In genomic region chr11:86544639-86545299, GRCm38 (mm10) we compare ENCODE assay signal across 7 mouse cellular contexts. TPM values are rescaled to one million over a fixed set of nuclear protein-coding genes. Genes with fewer than 3 reads are reported as not detected.
DNase-seq lines count a peak whose midpoint lies in the region; ATAC-seq lines count a peak whose summit lies in the region.

Gene Rps6kb1, minus strand, starts transcription at chr11:86544805.
Gene Tubd1, plus strand, starts transcription at chr11:86544991.

- peak within 1 kb of the TSS; percentile 78 for H3K4me3 ChIP-seq in intestine, embryonic 15.5 days (replicated peaks)
- peak within 1 kb of the TSS; percentile 100 for H3K4me3 ChIP-seq in midbrain, embryonic 10.5 days

- intact Hi-C loops in gastrocnemius, postnatal 36 days (cut with DNase I): no loop called here
- intact Hi-C loops in left cerebral cortex, postnatal 25 days (cut with DNase I): no loop called here

- no peaks in the 10 kb centered on the region for H3K27me3 ChIP-seq in intestine, embryonic 15.5 days (replicated peaks)
- no peaks in the 10 kb centered on the region for H3K27me3 ChIP-seq in midbrain, embryonic 10.5 days (ENCODE audit: low read depth, poor library complexity, severe bottlenecking)

- peak within 1 kb of the TSS; percentile 87 for H3K9ac ChIP-seq in intestine, embryonic 15.5 days

- peak; percentile 99 for DNase-seq in adrenal gland, adult 2 months
- DNase-seq in embryo, embryonic 11.5 days (ENCODE audit: low read depth, low spot score): peak; percentile 99
- peak; percentile 97 to 99 for DNase-seq in gastrocnemius, postnatal 36 days
- peak; percentile 99 to 100 for DNase-seq in left cerebral cortex, postnatal 25 days (ENCODE audit: low spot score in 2 of 2)
- DNase-seq in midbrain, embryonic 10.5 days (ENCODE audit: low spot score): peak; percentile 99
- peak; percentile 98 for DNase-seq in right cerebral cortex, postnatal 4 days

- H3K4me2 ChIP-seq in intestine, embryonic 15.5 days (replicated peaks): peak within 1 kb of the TSS; percentile 75

- H3K36me3 ChIP-seq in intestine, embryonic 15.5 days: 0 out of 2 replicates have a peak, but pooled peaks cover 3% of the 10 kb centered on the region
- peaks cover 14% of the 10 kb centered on the region for H3K36me3 ChIP-seq in midbrain, embryonic 10.5 days

- H3K4me1 ChIP-seq in intestine, embryonic 15.5 days (replicated peaks): 0 out of 2 replicates have a peak, but pooled peaks cover 10% of the 10 kb centered on the region
- peaks cover 22% of the 10 kb centered on the region for H3K4me1 ChIP-seq in midbrain, embryonic 10.5 days

- peak; percentile 99 for ATAC-seq in intestine, embryonic 15.5 days

- no peaks in the 10 kb centered on the region for H3K9me3 ChIP-seq in intestine, embryonic 15.5 days
- H3K9me3 ChIP-seq in midbrain, embryonic 10.5 days (replicated peaks): no peaks in the 10 kb centered on the region

- under 1% methylated on average over 43 of the region's 43 CpGs for WGBS in intestine, embryonic 15.5 days
- under 1% methylated on average over 43 of the region's 43 CpGs for WGBS in midbrain, embryonic 10.5 days

- H3K27ac ChIP-seq in intestine, embryonic 15.5 days: peak within 1 kb of the TSS; percentile 75
- H3K27ac ChIP-seq in midbrain, embryonic 10.5 days (replicated peaks): peak within 1 kb of the TSS; percentile 95

RNA-seq across cellular contexts. Expression of gene Rps6kb1, which starts in this region (rescaled TPM):
- 10 to 100 TPM; 38.1 to 39.8 TPM for total RNA-seq in adrenal gland, adult 2 months (2021)
- polyA plus RNA-seq in adrenal gland, adult 2 months (2012; rRNA removed): 3.3 and 4.0 TPM in 2 replicates
- total RNA-seq in gastrocnemius, postnatal 36 days (2021): 10 to 100 TPM; 19.4 to 22.6 TPM
- 54.6 and 63.6 TPM in 2 replicates for polyA plus RNA-seq in intestine, embryonic 15.5 days (2015; fragmentation: Nextera tagmentation; extraction: Ambion mirVana)
- total RNA-seq in left cerebral cortex, postnatal 25 days (2021): 10 to 100 TPM; 34.1 to 38.1 TPM
- 56.2 and 58.3 TPM in 2 replicates for polyA plus RNA-seq in midbrain, embryonic 10.5 days (2016; fragmentation: Nextera tagmentation; extraction: Ambion mirVana)

RNA-seq across cellular contexts. Expression of gene Tubd1, which starts in this region (rescaled TPM):
- total RNA-seq in adrenal gland, adult 2 months (2021): 1 to 10 TPM; 6.6 to 8.1 TPM
- polyA plus RNA-seq in adrenal gland, adult 2 months (2012; rRNA removed): 1.2 and 1.7 TPM in 2 replicates
- total RNA-seq in gastrocnemius, postnatal 36 days (2021): 1 to 10 TPM; 5.5 to 6.5 TPM
- polyA plus RNA-seq in intestine, embryonic 15.5 days (2015; fragmentation: Nextera tagmentation; extraction: Ambion mirVana): 11.6 and 11.8 TPM in 2 replicates
- 1 to 10 TPM; 5.3 to 6.8 TPM for total RNA-seq in left cerebral cortex, postnatal 25 days (2021)
- polyA plus RNA-seq in midbrain, embryonic 10.5 days (2016; fragmentation: Nextera tagmentation; extraction: Ambion mirVana): 13.0 and 14.8 TPM in 2 replicates

Comparison
In these comparisons a context has a peak if more than half of its experiments do, and no peak if none do; other contexts are left out.
1. Peak in every context shown above with its lines: DNase-seq, ATAC-seq, H3K4me3 ChIP-seq and H3K27ac ChIP-seq.
2. RNA of gene Rps6kb1 (polyA plus RNA-seq): 54.6 to 63.6 TPM in intestine, embryonic 15.5 days and 56.2 to 58.3 TPM in midbrain, embryonic 10.5 days; 3.3 to 4.0 TPM in adrenal gland, adult 2 months; every median in the first group is over 10 times any median in the second.